Mouse (Mus musculus): ENCODE results near the gene Zbtb18. TPM values are rescaled to one million over a fixed set of nuclear protein-coding genes. Genes with fewer than 3 reads are reported as not detected.
A peak's percentile ranks its signal among the peaks of the same experiment; 100 is the strongest.

Gene Zbtb18
- polyA plus RNA-seq, 1 experiment from 2014 or later: 4.3 TPM

DNA sequence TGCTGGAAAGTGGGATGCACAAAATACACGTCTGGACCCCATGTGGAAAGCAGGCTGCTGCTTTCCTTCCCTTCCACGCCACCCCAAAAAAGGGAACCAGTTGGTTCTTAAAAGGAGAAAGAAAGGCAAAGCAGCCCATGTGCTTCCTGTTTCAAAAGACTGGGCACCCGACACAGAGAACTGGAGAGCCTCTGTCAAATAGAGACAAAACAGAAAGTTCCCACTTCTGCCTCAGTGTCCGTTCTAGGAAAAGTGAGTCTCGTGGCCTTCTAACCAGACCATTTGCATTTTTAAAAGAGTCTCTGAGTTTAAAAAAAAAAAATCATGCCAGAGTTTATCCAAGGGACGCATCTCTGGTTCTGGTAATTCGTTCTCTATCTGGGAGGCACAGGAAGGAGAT is 47.7 kb downstream of the Zbtb18 start:
- 81% methylated on average over 7 of the region's 7 CpGs for WGBS
- H3K4me1 ChIP-seq: peaks cover 3% of the 10 kb centered on the region

DNA sequence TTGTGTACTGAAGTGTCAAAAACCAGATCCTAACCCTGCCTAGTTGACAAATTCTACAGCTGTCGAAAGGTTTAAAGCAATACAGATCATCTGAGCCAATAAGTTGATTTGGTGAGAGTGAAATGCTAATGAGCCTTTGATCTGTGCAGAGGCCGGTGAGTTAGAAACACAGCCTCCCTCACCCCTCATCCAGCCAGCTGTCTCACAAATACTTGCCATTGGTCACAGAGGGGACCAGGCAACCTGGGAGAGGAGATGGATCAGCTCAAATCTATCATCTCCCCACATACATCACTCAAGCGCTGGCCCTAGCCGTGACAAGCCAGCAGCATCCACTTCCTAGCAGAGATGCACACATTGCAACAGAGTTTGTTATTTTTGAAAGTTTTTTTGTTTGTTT is 48.7 kb downstream of the Zbtb18 start:
- H3K9ac ChIP-seq (replicated peaks): no peak overlapping the region
- peaks cover 7% of the 10 kb centered on the region for H3K4me1 ChIP-seq
- no peak for ATAC-seq (ENCODE audit: low FRiP score)
- H3K36me3 ChIP-seq: no peaks in the 10 kb centered on the region
- no peaks in the 10 kb centered on the region for H3K27me3 ChIP-seq (replicated peaks)
- no peak overlapping the region for H3K4me2 ChIP-seq
- WGBS: 38% methylated on average over 4 of the region's 4 CpGs
- no peaks in the 10 kb centered on the region for H3K9me3 ChIP-seq (replicated peaks)
- H3K4me3 ChIP-seq (replicated peaks): no peak overlapping the region
- H3K27ac ChIP-seq (replicated peaks): no peak overlapping the region

More for the DNA sequence above, 47.7 kb downstream of the Zbtb18 start:
- Histone ChIP-seq H3K36me3 (no peaks in the 10 kb centered on the region), H3K4me2 (no peak overlapping the region), H3K27me3 (replicated peaks) (no peaks in the 10 kb centered on the region), H3K27ac (replicated peaks) (no peak overlapping the region), H3K9me3 (replicated peaks) (no peaks in the 10 kb centered on the region), H3K9ac (replicated peaks) (no peak overlapping the region), H3K4me3 (replicated peaks) (no peak overlapping the region)
- no peak for ATAC-seq (ENCODE audit: low FRiP score)

DNA sequence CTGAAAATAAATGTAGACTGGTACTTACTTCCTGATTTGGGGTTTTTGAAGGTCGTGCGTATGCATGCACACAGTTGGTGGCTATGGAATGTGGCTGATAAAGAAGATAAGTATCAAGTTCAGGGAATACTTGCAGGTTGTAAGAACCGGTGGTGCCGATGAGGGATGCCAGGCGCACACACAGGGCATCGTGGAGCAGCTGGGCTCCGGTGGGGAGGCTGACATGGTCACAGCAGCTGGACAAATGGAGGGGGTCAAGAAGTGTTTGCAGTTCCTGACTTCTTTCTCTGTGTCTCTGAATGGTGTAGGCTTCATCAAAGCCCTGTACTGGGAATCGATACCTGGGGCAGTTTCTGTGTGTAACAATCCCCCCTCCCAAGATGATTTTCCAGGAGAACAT is 49.1 kb downstream of the Zbtb18 start:
- no peaks in the 10 kb centered on the region for H3K36me3 ChIP-seq
- H3K27ac ChIP-seq (replicated peaks): no peak overlapping the region
- H3K9ac ChIP-seq (replicated peaks): no peak overlapping the region
- no peak overlapping the region for H3K4me3 ChIP-seq (replicated peaks)
- no peak for ATAC-seq (ENCODE audit: low FRiP score)
- peaks cover 7% of the 10 kb centered on the region for H3K4me1 ChIP-seq
- H3K27me3 ChIP-seq (replicated peaks): no peaks in the 10 kb centered on the region
- H3K9me3 ChIP-seq (replicated peaks): no peaks in the 10 kb centered on the region
- WGBS: 70% methylated on average over 8 of the region's 8 CpGs
- H3K4me2 ChIP-seq: no peak overlapping the region

DNA sequence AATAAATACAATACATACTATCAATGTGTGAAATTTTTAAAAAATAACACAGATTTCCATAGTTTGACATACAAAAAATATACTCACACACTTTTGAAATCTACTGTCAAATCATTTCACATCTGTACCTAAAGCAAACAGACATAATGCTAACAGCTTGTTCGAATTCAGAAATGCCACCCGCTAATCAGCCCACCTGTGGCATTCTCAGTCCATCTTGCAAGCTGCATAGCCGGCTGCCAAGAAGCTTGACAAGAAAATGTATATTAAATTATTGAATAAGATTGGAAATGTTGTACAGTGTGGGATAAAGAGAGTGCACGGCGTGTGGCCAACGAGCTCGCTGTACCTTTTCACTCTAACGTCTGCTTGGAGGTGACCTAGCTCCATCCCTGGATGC is 52.2 kb downstream of the Zbtb18 start:
- Histone ChIP-seq H3K4me1 (peaks cover 7% of the 10 kb centered on the region), H3K27me3 (replicated peaks) (no peaks in the 10 kb centered on the region), H3K4me3 (replicated peaks) (no peak overlapping the region), H3K36me3 (no peaks in the 10 kb centered on the region), H3K9ac (replicated peaks) (no peak overlapping the region), H3K9me3 (replicated peaks) (no peaks in the 10 kb centered on the region), H3K27ac (replicated peaks) (no peak overlapping the region), H3K4me2 (no peak overlapping the region)
- ATAC-seq (ENCODE audit: low FRiP score): no peak
- 81% methylated on average over 8 of the region's 8 CpGs for WGBS

DNA sequence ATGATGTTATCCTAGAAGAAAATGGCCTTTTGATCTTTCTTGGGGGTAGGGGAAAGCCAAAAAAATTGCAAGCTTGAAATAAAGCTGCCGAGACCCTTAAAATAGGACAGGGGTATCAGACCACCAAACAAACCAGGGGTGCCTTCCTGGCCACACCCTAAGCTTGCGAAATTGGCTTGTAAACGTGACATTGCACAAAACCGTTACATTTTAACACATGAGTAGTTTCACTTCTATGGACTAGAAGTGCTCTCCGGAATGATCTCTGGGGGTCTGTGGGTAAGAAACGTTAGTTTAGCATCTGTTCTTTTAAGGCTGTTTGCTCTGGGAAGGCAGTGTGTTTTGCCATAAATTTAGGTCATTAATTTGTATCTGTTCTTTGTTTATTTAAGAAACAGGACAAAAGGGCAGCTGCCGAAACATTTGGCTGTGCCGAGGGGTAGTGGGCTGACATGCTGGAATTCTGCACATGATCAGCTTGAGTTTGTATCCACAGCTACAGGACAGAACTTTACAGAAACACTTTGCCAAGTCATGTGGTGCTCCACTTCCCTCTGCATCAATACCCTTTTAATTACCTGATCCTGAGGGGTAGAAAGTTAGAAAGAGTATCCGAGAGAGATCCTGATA is 52.9 kb downstream of the Zbtb18 start:
- no peak for ATAC-seq (ENCODE audit: low FRiP score)
- no peak overlapping the region for H3K27ac ChIP-seq (replicated peaks)
- peak overlapping the region; percentile 38 for H3K4me2 ChIP-seq
- no peaks in the 10 kb centered on the region for H3K27me3 ChIP-seq (replicated peaks)
- H3K4me3 ChIP-seq (replicated peaks): 0 out of 2 replicates have a peak overlapping the region, but pooled peaks have one; percentile 4
- no peaks in the 10 kb centered on the region for H3K9me3 ChIP-seq (replicated peaks)
- no peak overlapping the region for H3K9ac ChIP-seq (replicated peaks)
- peaks cover 7% of the 10 kb centered on the region for H3K4me1 ChIP-seq
- H3K36me3 ChIP-seq: no peaks in the 10 kb centered on the region
- WGBS: 16% methylated on average over 9 of the region's 9 CpGs

Other genes starting within 250 kb of the Zbtb18 start
- gene Akt3, start 184.1 kb upstream of the Zbtb18 start, polyA plus RNA-seq (2015; fragmentation: Nextera tagmentation; extraction: Ambion mirVana): 14.8 and 16.9 TPM in 2 replicates

All from neural tube, embryonic 15.5 days (tissue).